Mouse (Mus musculus) brain, embryonic 18.5 days (tissue): Measurements from ENCODE around the gene Pard3b.

Source experiments
- DNase-seq: peaks from one replicate; pipeline ENCODE4 v3.0.0-alpha.2; 2012; ENCODE audit warnings: low read depth, low spot score

Pard3b gene

GRCm38 (mm10) chr1:62081129-62081528, 442.5 kb downstream of the Pard3b start:
- DNase-seq: no peak

GRCm38 (mm10) chr1:62085995-62086394, 447.4 kb downstream of the Pard3b start:
- no peak for DNase-seq

- DNase-seq: no peak
These were observed 448.8 kb downstream of the Pard3b start for GRCm38 (mm10) chr1:62087464-62087863.

- DNase-seq: no peak
These were observed 456.3 kb downstream of the Pard3b start for GRCm38 (mm10) chr1:62094885-62095284.

GRCm38 (mm10) chr1:62122426-62122825, 483.8 kb downstream of the Pard3b start:
- no peak for DNase-seq

GRCm38 (mm10) chr1:62129186-62129585, 490.6 kb downstream of the Pard3b start:
- DNase-seq: no peak

- no peak for DNase-seq
These were observed 509.5 kb downstream of the Pard3b start for GRCm38 (mm10) chr1:62148134-62148533.

- DNase-seq: no peak
These were observed 510.2 kb downstream of the Pard3b start for GRCm38 (mm10) chr1:62148786-62149185.

GRCm38 (mm10) chr1:62155970-62156369, 517.3 kb downstream of the Pard3b start:
- no peak for DNase-seq

- DNase-seq: no peak
These were observed 521.0 kb downstream of the Pard3b start for GRCm38 (mm10) chr1:62159592-62159991.

- DNase-seq: no peak
These were observed 536.5 kb downstream of the Pard3b start for GRCm38 (mm10) chr1:62175013-62175640.

GRCm38 (mm10) chr1:62181638-62182037, 543.0 kb downstream of the Pard3b start:
- no peak for DNase-seq

GRCm38 (mm10) chr1:62182634-62183033, 544.0 kb downstream of the Pard3b start:
- DNase-seq: no peak

- DNase-seq: no peak
These were observed 552.2 kb downstream of the Pard3b start for GRCm38 (mm10) chr1:62190786-62191185.

- no peak for DNase-seq
These were observed 558.9 kb downstream of the Pard3b start for GRCm38 (mm10) chr1:62197515-62197914.

- no peak for DNase-seq
These were observed 562.3 kb downstream of the Pard3b start for GRCm38 (mm10) chr1:62200919-62201318.

- no peak for DNase-seq
These were observed 563.1 kb downstream of the Pard3b start for GRCm38 (mm10) chr1:62201686-62202257.

GRCm38 (mm10) chr1:62213285-62213684, 574.7 kb downstream of the Pard3b start:
- DNase-seq: no peak

GRCm38 (mm10) chr1:62215842-62216241, 577.2 kb downstream of the Pard3b start:
- DNase-seq: peak; percentile 69

GRCm38 (mm10) chr1:62216568-62216967, 577.9 kb downstream of the Pard3b start:
- DNase-seq: peak; percentile 26

- no peak for DNase-seq
These were observed 590.5 kb downstream of the Pard3b start for GRCm38 (mm10) chr1:62229129-62229528.

GRCm38 (mm10) chr1:62234039-62234438, 595.4 kb downstream of the Pard3b start:
- no peak for DNase-seq

GRCm38 (mm10) chr1:62235121-62235520, 596.5 kb downstream of the Pard3b start:
- DNase-seq: no peak
